Comparison of ENCODE assay signal across 8 mouse cellular contexts in genomic region chr19:4332653-4333052, GRCm38 (mm10). TPM values are rescaled to one million over a fixed set of nuclear protein-coding genes. Genes with fewer than 3 reads are reported as not detected.
DNase-seq lines count a peak whose midpoint lies in the region; ATAC-seq and TF ChIP-seq lines count a peak whose summit lies in the region.

No protein-coding gene starts in this region.

- peaks cover 32% of the 10 kb centered on the region for H3K36me3 ChIP-seq in heart, postnatal 0 days (replicated peaks; ENCODE audit: control insufficient read depth, insufficient read depth, low read length)

- H3K4me1 ChIP-seq in heart, postnatal 0 days (ENCODE audit: control insufficient read depth, insufficient read depth), result peaks cover 26% of the 10 kb centered on the region
- peaks cover 7% of the 10 kb centered on the region for H3K4me1 ChIP-seq in lung, adult 2 months (ENCODE audit: control insufficient read depth, insufficient read depth, low read length)

- H3K4me3 ChIP-seq in heart, postnatal 0 days (ENCODE audit: low read depth, low read length), result peak overlapping the region; percentile 68
- H3K4me3 ChIP-seq in lung, adult 2 months (replicated peaks; ENCODE audit: extremely low read depth, low read depth, low read length), result peak overlapping the region; percentile 70

- WGBS in heart, postnatal 0 days, result under 1% methylated on average over 4 of the region's 4 CpGs
- 0% methylated on average over 4 of the region's 4 CpGs for WGBS in lung, adult 2 months

- H3K27ac ChIP-seq in heart, postnatal 0 days (ENCODE audit: low read depth), result peak overlapping the region; percentile 91

- no peak for TF ChIP-seq POLR2A in lung, adult 2 months (IDR thresholded peaks at IDR 0.05; ENCODE audit: borderline replicate concordance, extremely low read depth, low read depth, low read length)

- TF ChIP-seq CTCF in heart, postnatal 0 days (IDR thresholded peaks at IDR 0.05; ENCODE audit: low read depth), result no peak
- TF ChIP-seq CTCF in lung, adult 2 months (IDR thresholded peaks at IDR 0.05; ENCODE audit: insufficient read depth, low read length), result no peak

- H3K9me3 ChIP-seq in heart, postnatal 0 days (replicated peaks; ENCODE audit: control insufficient read depth, low read length), result no peaks in the 10 kb centered on the region

- H3K4me2 ChIP-seq in heart, postnatal 0 days (ENCODE audit: low read depth, low read length), result peak overlapping the region; percentile 90

- peak; percentile 27 for DNase-seq in 3134 (ENCODE audit: extremely low read depth, insufficient read length, low spot score)
- DNase-seq in Muller cell, postnatal 12 days (ENCODE audit: inconsistent ontology term), result peak; percentile 56
- peak; percentile 55 for DNase-seq in embryo, embryonic 9.5 days (ENCODE audit: extremely low spot score)
- DNase-seq in heart, postnatal 0 days (ENCODE audit: low spot score), result peak; percentile 40
- DNase-seq in kidney, postnatal 4 days, result peak; percentile 67 to 77
- peak; percentile 36 for DNase-seq in lung, adult 2 months
- peak; percentile 53 to 59 for DNase-seq in thymus, postnatal 36 days

- H3K27me3 ChIP-seq in heart, postnatal 0 days (ENCODE audit: control insufficient read depth, insufficient read depth, low read length), result no peaks in the 10 kb centered on the region

- ATAC-seq in heart, postnatal 0 days (ENCODE audit: insufficient read depth, low read depth), result no peak
- peak; percentile 36; the same call in 1 of the 2 replicates for ATAC-seq in neutrophil, adult 5-6 weeks (ENCODE audit: extremely low read depth, insufficient number of reproducible peaks, low FRiP score, poor library complexity, severe bottlenecking)

- H3K9ac ChIP-seq in heart, postnatal 0 days (replicated peaks; ENCODE audit: low read depth, low read length), result peak overlapping the region; percentile 75

- no peak for TF ChIP-seq EP300 in heart, postnatal 0 days (IDR thresholded peaks at IDR 0.05; ENCODE audit: low read depth)

RNA-seq across cellular contexts. Expression of gene Grk2, which starts 26.6 kb away (rescaled TPM):
- total RNA-seq in heart, postnatal 0 days (2014; rRNA removed; ENCODE audit: low replicate concordance), result 50.4 and 50.6 TPM in 2 replicates
- 6.9 and 7.8 TPM in 2 replicates for polyA plus RNA-seq in heart, postnatal 0 days (2015; fragmentation: Nextera tagmentation; extraction: Ambion mirVana)
- polyA plus RNA-seq in lung, adult 2 months (2012; rRNA removed), result 110 and 120 TPM in 2 replicates
- 692 and 849 TPM in 2 replicates for total RNA-seq in neutrophil, adult 5-6 weeks (2017)

RNA-seq across cellular contexts. Expression of gene Ankrd13d, which starts 49.7 kb away (rescaled TPM):
- 2.1 and 2.3 TPM in 2 replicates for total RNA-seq in heart, postnatal 0 days (2014; rRNA removed; ENCODE audit: low replicate concordance)
- polyA plus RNA-seq in heart, postnatal 0 days (2015; fragmentation: Nextera tagmentation; extraction: Ambion mirVana), result 0.40 and 0.41 TPM in 2 replicates
- polyA plus RNA-seq in lung, adult 2 months (2012; rRNA removed), result 7.3 and 8.4 TPM in 2 replicates
- 36.3 and 49.8 TPM in 2 replicates for total RNA-seq in neutrophil, adult 5-6 weeks (2017)

Comparison
In these comparisons a context has a peak if more than half of its experiments do, and no peak if none do; other contexts are left out.
1. RNA of gene Grk2, which starts 26.6 kb away (total RNA-seq): 692 to 849 TPM in neutrophil, adult 5-6 weeks; 50.4 to 50.6 TPM in heart, postnatal 0 days; every median in the first group is over 10 times any median in the second.
2. RNA of gene Ankrd13d, which starts 49.7 kb away (total RNA-seq): 36.3 to 49.8 TPM in neutrophil, adult 5-6 weeks; 2.1 to 2.3 TPM in heart, postnatal 0 days; every median in the first group is over 10 times any median in the second.
3. Peak in every context shown above with its lines, with median percentiles within 50 percentile points of each other: DNase-seq.